Mouse (Mus musculus): Measurements from ENCODE around the gene Cabin1. TPM values are rescaled to one million over a fixed set of nuclear protein-coding genes. Genes with fewer than 3 reads are reported as not detected.

Gene Cabin1
- polyA plus RNA-seq, 1 experiment from 2014 or later = 34.5 TPM

GRCm38 (mm10) chr10:75756719-75757118, 7.4 kb downstream of the Cabin1 start:
- ATAC-seq = no peak
- peaks cover 22% of the 10 kb centered on the region for H3K36me3 ChIP-seq (ENCODE audit: insufficient read depth, low read length)
- 85% methylated on average over 11 of the region's 11 CpGs for WGBS

DNA sequence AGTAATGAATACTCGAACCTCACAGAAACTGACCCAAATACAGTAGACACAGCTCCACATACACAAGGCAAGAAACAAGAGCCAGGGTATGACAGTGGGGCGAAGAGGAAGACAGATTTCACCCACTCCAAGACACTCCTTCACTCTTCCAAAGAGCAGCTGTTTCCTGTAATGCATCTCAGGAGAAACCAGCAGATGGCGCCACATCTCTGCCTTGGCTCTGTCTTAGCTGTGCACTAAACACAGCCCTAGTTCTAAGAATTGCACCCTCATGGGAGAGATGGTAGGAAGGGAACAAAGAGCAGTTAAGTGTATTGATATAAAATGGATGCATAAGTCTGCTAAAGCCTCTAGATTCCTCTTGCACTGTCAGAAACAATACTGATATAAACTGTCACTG, 20.1 kb downstream of the Cabin1 start:
- H3K4me2 ChIP-seq (replicated peaks; ENCODE audit: low read depth, low read length) = no peak overlapping the region
- H3K9me3 ChIP-seq (ENCODE audit: low read length) = no peaks in the 10 kb centered on the region
- no peak overlapping the region for H3K9ac ChIP-seq (replicated peaks; ENCODE audit: low read depth)
- DNase-seq (ENCODE audit: low spot score) = peak; percentile 88
- WGBS = 46% methylated on average over 3 of the region's 3 CpGs
- no peak overlapping the region for H3K27ac ChIP-seq (ENCODE audit: low read length)
- TF ChIP-seq EP300 (IDR thresholded peaks at IDR 0.05) (no peak), CTCF (IDR thresholded peaks at IDR 0.05) (peak; percentile 96)
- no peak overlapping the region for H3K4me3 ChIP-seq (ENCODE audit: low read depth, low read length)
- H3K4me1 ChIP-seq (ENCODE audit: insufficient read depth, low read depth, low read length) = no peaks in the 10 kb centered on the region
- H3K36me3 ChIP-seq (ENCODE audit: insufficient read depth, low read length) = peaks cover 41% of the 10 kb centered on the region
- peak; percentile 86 for ATAC-seq
- H3K27me3 ChIP-seq (replicated peaks; ENCODE audit: insufficient read depth, low read length) = no peaks in the 10 kb centered on the region

More at GRCm38 (mm10) chr10:75756719-75757118, 7.4 kb downstream of the Cabin1 start:
- no peak overlapping the region for H3K9ac ChIP-seq (replicated peaks; ENCODE audit: low read depth)
- no peak for DNase-seq (ENCODE audit: low spot score)
- H3K4me1 ChIP-seq (ENCODE audit: insufficient read depth, low read depth, low read length) = no peaks in the 10 kb centered on the region
- H3K4me2 ChIP-seq (replicated peaks; ENCODE audit: low read depth, low read length) = no peak overlapping the region
- no peak for TF ChIP-seq CTCF (IDR thresholded peaks at IDR 0.05)
- no peak for TF ChIP-seq EP300 (IDR thresholded peaks at IDR 0.05)
- H3K27me3 ChIP-seq (replicated peaks; ENCODE audit: insufficient read depth, low read length) = no peaks in the 10 kb centered on the region
- H3K4me3 ChIP-seq (ENCODE audit: low read depth, low read length) = no peak overlapping the region
- no peaks in the 10 kb centered on the region for H3K9me3 ChIP-seq (ENCODE audit: low read length)
- H3K27ac ChIP-seq (ENCODE audit: low read length) = no peak overlapping the region

DNA sequence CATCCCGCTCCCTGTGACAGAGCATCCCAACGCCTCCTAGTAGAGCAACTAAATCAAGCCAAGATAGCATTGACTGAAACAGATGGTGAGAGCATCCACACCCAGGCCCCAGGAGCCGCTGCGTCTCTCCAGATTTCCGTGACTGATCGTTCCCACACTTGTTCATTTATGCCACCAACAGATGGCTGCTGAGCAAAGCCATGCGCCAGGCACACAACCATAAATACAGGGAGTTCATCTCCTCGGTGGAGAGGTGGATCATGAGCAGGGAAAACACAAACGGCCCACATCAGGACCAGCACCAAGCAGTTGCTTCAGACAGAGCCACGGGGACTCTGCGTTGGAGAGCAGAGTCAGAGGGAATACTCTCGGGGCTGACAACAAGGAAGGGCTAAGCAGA, 20.8 kb downstream of the Cabin1 start:
- ATAC-seq (no peak), DNase-seq (ENCODE audit: low spot score) (no peak)
- TF ChIP-seq CTCF (IDR thresholded peaks at IDR 0.05) = no peak
- no peak for TF ChIP-seq EP300 (IDR thresholded peaks at IDR 0.05)
- Histone ChIP-seq H3K9me3 (ENCODE audit: low read length) (no peaks in the 10 kb centered on the region), H3K4me2 (replicated peaks; ENCODE audit: low read depth, low read length) (no peak overlapping the region), H3K27ac (ENCODE audit: low read length) (no peak overlapping the region), H3K36me3 (ENCODE audit: insufficient read depth, low read length) (peaks cover 41% of the 10 kb centered on the region), H3K4me3 (ENCODE audit: low read depth, low read length) (no peak overlapping the region), H3K9ac (replicated peaks; ENCODE audit: low read depth) (no peak overlapping the region), H3K27me3 (replicated peaks; ENCODE audit: insufficient read depth, low read length) (no peaks in the 10 kb centered on the region), H3K4me1 (ENCODE audit: insufficient read depth, low read depth, low read length) (no peaks in the 10 kb centered on the region)
- WGBS = 92% methylated on average over 12 of the region's 12 CpGs

DNA sequence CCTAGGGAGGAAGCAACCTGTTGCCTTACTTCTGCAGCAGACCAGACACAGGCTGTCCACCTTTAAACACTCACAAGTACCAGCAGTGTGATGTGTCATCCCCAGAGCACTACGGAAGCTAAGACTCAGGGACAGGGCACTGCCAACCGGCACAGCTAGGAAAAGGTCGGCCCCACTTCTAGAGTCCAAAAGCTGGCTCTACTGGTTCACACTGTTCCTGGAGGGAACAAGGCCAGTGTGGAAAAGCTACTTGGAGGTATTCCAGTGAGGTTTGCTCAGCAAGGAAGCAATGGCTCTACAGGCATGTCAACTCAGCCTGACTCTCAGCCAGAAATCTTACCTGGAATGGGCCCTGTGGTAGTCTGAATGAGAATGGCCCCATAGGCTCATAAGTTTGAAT, 23.3 kb downstream of the Cabin1 start:
- H3K4me3 ChIP-seq (ENCODE audit: low read depth, low read length) = no peak overlapping the region
- no peaks in the 10 kb centered on the region for H3K9me3 ChIP-seq (ENCODE audit: low read length)
- H3K27ac ChIP-seq (ENCODE audit: low read length) = no peak overlapping the region
- TF ChIP-seq EP300 (IDR thresholded peaks at IDR 0.05) (no peak), CTCF (IDR thresholded peaks at IDR 0.05) (no peak)
- no peak for DNase-seq (ENCODE audit: low spot score)
- peaks cover 30% of the 10 kb centered on the region; the same call in 1 of the 2 replicates for H3K36me3 ChIP-seq (ENCODE audit: insufficient read depth, low read length)
- no peak for ATAC-seq
- H3K27me3 ChIP-seq (replicated peaks; ENCODE audit: insufficient read depth, low read length) = no peaks in the 10 kb centered on the region
- 90% methylated on average over 3 of the region's 3 CpGs for WGBS
- H3K9ac ChIP-seq (replicated peaks; ENCODE audit: low read depth) = no peak overlapping the region
- no peaks in the 10 kb centered on the region for H3K4me1 ChIP-seq (ENCODE audit: insufficient read depth, low read depth, low read length)
- no peak overlapping the region for H3K4me2 ChIP-seq (replicated peaks; ENCODE audit: low read depth, low read length)

GRCm38 (mm10) chr10:75725449-75725848, 38.7 kb downstream of the Cabin1 start:
- Histone ChIP-seq H3K9me3 (ENCODE audit: low read length) (no peaks in the 10 kb centered on the region), H3K27me3 (replicated peaks; ENCODE audit: insufficient read depth, low read length) (no peaks in the 10 kb centered on the region), H3K9ac (replicated peaks; ENCODE audit: low read depth) (no peak overlapping the region), H3K27ac (ENCODE audit: low read length) (no peak overlapping the region), H3K36me3 (ENCODE audit: insufficient read depth, low read length) (peaks cover 46% of the 10 kb centered on the region), H3K4me2 (replicated peaks; ENCODE audit: low read depth, low read length) (no peak overlapping the region), H3K4me3 (ENCODE audit: low read depth, low read length) (no peak overlapping the region), H3K4me1 (ENCODE audit: insufficient read depth, low read depth, low read length) (no peaks in the 10 kb centered on the region)
- no peak for ATAC-seq
- DNase-seq (ENCODE audit: low spot score) = no peak
- no peak for TF ChIP-seq CTCF (IDR thresholded peaks at IDR 0.05)
- no peak for TF ChIP-seq EP300 (IDR thresholded peaks at IDR 0.05)
- 91% methylated on average over 7 of the region's 7 CpGs for WGBS

- DNase-seq (ENCODE audit: low spot score) = peak; percentile 21
- WGBS = 86% methylated on average over 5 of the region's 5 CpGs
- Histone ChIP-seq H3K27me3 (replicated peaks; ENCODE audit: insufficient read depth, low read length) (no peaks in the 10 kb centered on the region), H3K36me3 (ENCODE audit: insufficient read depth, low read length) (peaks cover 39% of the 10 kb centered on the region), H3K4me3 (ENCODE audit: low read depth, low read length) (no peak overlapping the region), H3K9ac (replicated peaks; ENCODE audit: low read depth) (no peak overlapping the region), H3K9me3 (ENCODE audit: low read length) (no peaks in the 10 kb centered on the region), H3K27ac (ENCODE audit: low read length) (no peak overlapping the region), H3K4me2 (replicated peaks; ENCODE audit: low read depth, low read length) (no peak overlapping the region), H3K4me1 (ENCODE audit: insufficient read depth, low read depth, low read length) (no peaks in the 10 kb centered on the region)
- TF ChIP-seq CTCF (IDR thresholded peaks at IDR 0.05) (peak; percentile 34), EP300 (IDR thresholded peaks at IDR 0.05) (no peak)
- no peak for ATAC-seq
Observed at GRCm38 (mm10) chr10:75720215-75720614, 43.9 kb downstream of the Cabin1 start.

DNA sequence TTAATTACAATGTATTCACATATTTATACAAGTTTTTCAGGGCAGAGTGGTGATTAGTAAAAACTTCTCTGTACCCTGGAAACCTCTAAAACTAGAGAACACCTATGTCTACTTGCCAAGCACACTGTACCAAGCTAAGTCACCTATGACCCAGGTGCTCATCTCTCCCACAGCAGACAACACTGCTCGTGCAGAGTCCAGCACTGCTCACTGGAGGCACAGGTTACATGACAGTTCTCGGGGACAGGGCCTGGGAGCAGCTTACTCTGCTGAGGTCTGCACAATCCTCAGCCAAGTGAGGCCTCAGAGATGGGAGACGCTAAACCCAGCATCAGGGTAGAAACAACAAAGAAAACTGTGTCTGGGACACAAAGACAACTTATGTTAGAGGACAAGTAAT, 49.3 kb downstream of the Cabin1 start:
- Histone ChIP-seq H3K4me2 (replicated peaks; ENCODE audit: low read depth, low read length) (no peak overlapping the region), H3K9ac (replicated peaks; ENCODE audit: low read depth) (no peak overlapping the region), H3K9me3 (ENCODE audit: low read length) (no peaks in the 10 kb centered on the region), H3K27me3 (replicated peaks; ENCODE audit: insufficient read depth, low read length) (no peaks in the 10 kb centered on the region), H3K27ac (ENCODE audit: low read length) (no peak overlapping the region), H3K36me3 (ENCODE audit: insufficient read depth, low read length) (peaks cover 12% of the 10 kb centered on the region; the same call in 1 of the 2 replicates), H3K4me1 (ENCODE audit: insufficient read depth, low read depth, low read length) (no peaks in the 10 kb centered on the region), H3K4me3 (ENCODE audit: low read depth, low read length) (no peak overlapping the region)
- TF ChIP-seq CTCF (IDR thresholded peaks at IDR 0.05) (no peak), EP300 (IDR thresholded peaks at IDR 0.05) (no peak)
- no peak for ATAC-seq
- 80% methylated on average over 3 of the region's 3 CpGs for WGBS
- no peak for DNase-seq (ENCODE audit: low spot score)
